Mouse (Mus musculus) MEL (cell line): ENCODE data around the gene Tspan14. TPM values are rescaled to one million over a fixed set of nuclear protein-coding genes. Genes with fewer than 3 reads are reported as not detected.
A peak's percentile ranks its signal among the peaks of the same experiment; 100 is the strongest.

Source experiments
- DNase-seq: peaks from one replicate; pipeline ENCODE4 v3.0.0; 2011; ENCODE audit warnings: low read depth, low spot score
- H3K27ac ChIP-seq: 2 replicates; pipeline ENCODE4 v1.5.1; 2012; ENCODE audit warnings: low read depth, mild to moderate bottlenecking, control low read depth, low read length, moderate library complexity; ENCODE audit not compliant: control insufficient read depth
- H3K27me3 ChIP-seq, 2 experiments: fragments of 150-350 bp in 1 of 2; sonication (generic) in 1 of 2; 2 replicates each; pipeline ENCODE4 v1.6.1; 2012; ENCODE audit warnings: low read length in 2 of 2, mild to moderate bottlenecking in 2 of 2, improper control_type of control experiment in 1 of 2, moderate library complexity in 1 of 2; ENCODE audit not compliant: insufficient read depth in 2 of 2, control insufficient read depth in 1 of 2
- H3K36me3 ChIP-seq, 2 experiments: 2 replicates each; pipeline ENCODE4 v1.6.1; 2012 to 2014; ENCODE audit warnings: low read length in 2 of 2, improper control_type of control experiment in 1 of 2, inconsistent platforms in 1 of 2, mild to moderate bottlenecking in 1 of 2; ENCODE audit not compliant: insufficient read depth in 2 of 2, control insufficient read depth in 1 of 2
- H3K4me1 ChIP-seq, 2 experiments: fragments of 150-350 bp in 1 of 2; sonication (generic) in 1 of 2; 2 replicates each; pipeline ENCODE4 v1.6.1; 2012; ENCODE audit warnings: low read length in 2 of 2, improper control_type of control experiment in 1 of 2, mild to moderate bottlenecking in 1 of 2; ENCODE audit not compliant: insufficient read depth in 2 of 2, control insufficient read depth in 1 of 2
- H3K4me3 ChIP-seq, 2 experiments: fragments of 150-350 bp in 1 of 2; sonication (generic) in 1 of 2; 2 replicates each; pipeline ENCODE4 v1.5.1; 2012; ENCODE audit warnings: low read depth in 2 of 2, low read length in 2 of 2, mild to moderate bottlenecking in 2 of 2, moderate library complexity in 2 of 2, control low read depth in 1 of 2, improper control_type of control experiment in 1 of 2; ENCODE audit not compliant: control insufficient read depth in 1 of 2, insufficient read depth in 1 of 2
- H3K79me2 ChIP-seq: 2 replicates; pipeline ENCODE4 v1.6.1; 2012; ENCODE audit warnings: mild to moderate bottlenecking, low read length, moderate library complexity; ENCODE audit not compliant: control insufficient read depth, poor library complexity, insufficient read depth
- H3K9ac ChIP-seq: 2 replicates; pipeline ENCODE4 v1.6.1; 2012; ENCODE audit warnings: low read depth, mild to moderate bottlenecking, control low read depth, low read length, moderate library complexity; ENCODE audit not compliant: control insufficient read depth, poor library complexity, severe bottlenecking
- H3K9me3 ChIP-seq: fragments of 150-350 bp; sonication (generic); replicated peaks from 2 replicates; pipeline ENCODE4 v1.6.1; 2012; ENCODE audit warnings: mild to moderate bottlenecking, low read length, improper control_type of control experiment, moderate library complexity; ENCODE audit not compliant: insufficient read depth
- EP300 ChIP-seq, 2 experiments: IDR thresholded peaks; 2 replicates each; pipeline ENCODE4 v1.6.1; 2011; ENCODE audit warnings: improper control_type of control experiment in 2 of 2, low read length in 2 of 2, low read depth in 1 of 2, mild to moderate bottlenecking in 1 of 2
- ETS1 ChIP-seq: IDR thresholded peaks from 2 replicates; pipeline ENCODE4 v1.6.1; 2012; ENCODE audit warnings: low read depth, mild to moderate bottlenecking, inconsistent platforms, low read length, improper control_type of control experiment, moderate library complexity
- GABPA ChIP-seq: IDR thresholded peaks from 2 replicates; pipeline ENCODE4 v1.6.1; 2012; ENCODE audit warnings: low read depth, mild to moderate bottlenecking, inconsistent platforms, low read length, improper control_type of control experiment, moderate library complexity
- GATA1 ChIP-seq: IDR thresholded peaks from 2 replicates; pipeline ENCODE4 v1.6.1; 2011; ENCODE audit warnings: low read depth, low read length, improper control_type of control experiment
- MAZ ChIP-seq: IDR thresholded peaks from 2 replicates; pipeline ENCODE4 v1.6.1; 2012; ENCODE audit warnings: low read depth, mild to moderate bottlenecking, inconsistent platforms, low read length, improper control_type of control experiment
- MEF2A ChIP-seq: IDR thresholded peaks from 2 replicates; pipeline ENCODE4 v1.6.1; 2014; ENCODE audit warnings: low read depth, mild to moderate bottlenecking, inconsistent platforms, low read length, improper control_type of control experiment; ENCODE audit not compliant: poor library complexity, insufficient replicate concordance, severe bottlenecking; ENCODE audit errors: extremely low read depth
- MYC ChIP-seq: IDR thresholded peaks from 2 replicates; pipeline ENCODE4 v1.6.1; 2011; ENCODE audit warnings: low read depth, mild to moderate bottlenecking, low read length, improper control_type of control experiment, moderate library complexity
- NELFE ChIP-seq: IDR thresholded peaks from 2 replicates; pipeline ENCODE4 v1.6.1; 2011; ENCODE audit warnings: low read depth, low read length, improper control_type of control experiment
- RCOR1 ChIP-seq: IDR thresholded peaks from 2 replicates; pipeline ENCODE4 v1.6.1; 2012; ENCODE audit warnings: low read depth, mild to moderate bottlenecking, inconsistent platforms, low read length, improper control_type of control experiment
- SIN3A ChIP-seq: IDR thresholded peaks from 2 replicates; pipeline ENCODE4 v1.6.1; 2012; ENCODE audit warnings: low read length, improper control_type of control experiment, inconsistent platforms
- SMC3 ChIP-seq: IDR thresholded peaks from 2 replicates; pipeline ENCODE4 v1.6.1; 2011; ENCODE audit warnings: low read depth, low read length, improper control_type of control experiment
- TAL1 ChIP-seq: IDR thresholded peaks from 2 replicates; pipeline ENCODE4 v1.6.1; 2012; ENCODE audit warnings: mild to moderate bottlenecking, inconsistent platforms, low read length, moderate library complexity, mixed read lengths
- TCF12 ChIP-seq: IDR thresholded peaks from 2 replicates; pipeline ENCODE4 v1.6.1; 2014; ENCODE audit warnings: low read depth, mild to moderate bottlenecking, inconsistent platforms, low read length, improper control_type of control experiment, moderate library complexity
- UBTF ChIP-seq: IDR thresholded peaks from 2 replicates; pipeline ENCODE4 v1.6.1; 2012; ENCODE audit warnings: low read depth, mild to moderate bottlenecking, inconsistent platforms, low read length, improper control_type of control experiment, moderate library complexity, borderline replicate concordance; ENCODE audit not compliant: insufficient read depth
- USF2 ChIP-seq, 2 experiments: IDR thresholded peaks; 2 replicates each; pipeline ENCODE4 v1.6.1; 2011 to 2012; ENCODE audit warnings: improper control_type of control experiment in 2 of 2, low read length in 2 of 2, borderline replicate concordance in 1 of 2, inconsistent platforms in 1 of 2, low read depth in 1 of 2, mild to moderate bottlenecking in 1 of 2; ENCODE audit not compliant: insufficient read depth in 1 of 2
- ZKSCAN1 ChIP-seq: IDR thresholded peaks from 2 replicates; pipeline ENCODE4 v1.6.1; 2012; ENCODE audit warnings: low read depth, mild to moderate bottlenecking, inconsistent platforms, low read length, improper control_type of control experiment, moderate library complexity
- ZNF384 ChIP-seq: IDR thresholded peaks from 2 replicates; pipeline ENCODE4 v1.6.1; 2012; ENCODE audit warnings: low read depth, mild to moderate bottlenecking, inconsistent platforms, low read length, improper control_type of control experiment
- polyA plus RNA-seq, 2 experiments: library from polyadenylated mRNA; stranded (reverse) in 1 of 2; unstranded in 1 of 2; fragments of >175 nt in 1 of 2; fragments of >200 nt in 1 of 2; gene quantifications; 2 replicates each; pipeline versions ENCODE4 v1.2.1 to v1.2.4; 2012; ENCODE audit warnings: low replicate concordance in 2 of 2, low read depth in 1 of 2; ENCODE audit not compliant: insufficient read length in 2 of 2, insufficient read depth in 1 of 2, missing spikeins in 1 of 2
- total RNA-seq: library from RNA; depleted of rRNA; stranded (reverse); fragments of 300-350 nt; gene quantifications from 2 replicates; pipeline ENCODE4 v1.2.3, GENCODE M21; 2012

Gene Tspan14
- total and polyA plus RNA-seq, 3 experiments = 24.8 to 29.9 TPM; not detected in 1

DNA sequence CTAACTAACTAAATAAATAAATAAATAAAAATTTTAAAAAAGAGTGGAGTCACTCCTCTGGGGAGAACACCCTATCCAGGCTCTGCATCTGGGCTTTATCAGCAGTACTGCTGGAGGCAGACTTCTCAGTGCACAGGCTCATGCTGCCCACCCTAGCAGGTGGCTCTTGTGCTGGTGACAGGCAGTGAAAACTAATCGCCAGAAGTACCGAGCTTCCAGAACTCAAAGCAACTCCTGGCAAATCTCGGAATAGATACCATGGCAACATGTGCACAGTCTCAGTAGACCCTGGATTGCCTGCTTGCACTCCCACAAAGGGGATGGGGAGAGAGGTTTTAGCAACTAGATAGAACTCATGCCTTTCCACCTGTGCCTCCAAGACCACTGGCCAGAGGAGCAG, 40.3 kb upstream of the Tspan14 start:
- no peak overlapping the region for H3K4me3 ChIP-seq
- H3K36me3 ChIP-seq = peaks cover 0 to 26% of the 10 kb centered on the region in 2 experiments; a peak in 2 of 4 replicates
- no peaks in the 10 kb centered on the region for H3K27me3 ChIP-seq
- H3K4me1 ChIP-seq = peaks cover 19 to 29% of the 10 kb centered on the region in 2 experiments
- H3K9ac ChIP-seq = no peak overlapping the region
- H3K27ac ChIP-seq = no peak overlapping the region
- peak; percentile 52 for DNase-seq
- TF ChIP-seq MAZ = no peak
- 0 out of 2 replicates have a peak, but pooled peaks have one; percentile 24 for TF ChIP-seq RCOR1
- peak; percentile 87 for TF ChIP-seq TCF12
- TF ChIP-seq TAL1 = peak; percentile 59
- no peak for TF ChIP-seq UBTF
- TF ChIP-seq EP300 (IDR thresholded peaks at IDR 0.05; ENCODE audit: low read depth in 1 of 2, low read length in 2 of 2) = peak; percentile 37 to 71; a peak in 3 of 4 replicates
- peak; percentile 35; the same call in 1 of the 2 replicates for TF ChIP-seq SIN3A
- peak; percentile 63 for TF ChIP-seq ETS1
- peak; percentile 61 for TF ChIP-seq GATA1
- H3K9me3 ChIP-seq = no peaks in the 10 kb centered on the region
- H3K79me2 ChIP-seq = no peaks in the 10 kb centered on the region

DNA sequence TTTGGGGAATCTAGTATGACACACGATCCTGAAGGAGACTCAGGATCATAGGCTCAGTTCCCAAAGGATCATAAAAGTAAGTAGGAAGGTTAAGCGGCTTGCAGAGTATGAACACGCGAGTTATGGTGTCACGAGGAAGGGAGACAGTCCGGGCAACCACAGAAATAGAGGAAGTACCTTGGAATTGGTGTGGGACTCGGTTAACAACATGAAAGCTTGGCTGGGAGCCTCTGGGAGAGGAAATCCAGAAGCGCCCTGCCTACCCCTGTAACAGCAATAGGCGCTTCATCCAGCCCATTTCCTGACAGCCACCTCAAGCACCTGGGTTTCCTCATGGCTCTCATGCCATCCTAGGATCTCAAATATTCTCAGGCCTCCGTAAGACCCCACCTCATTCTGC, 39.7 kb upstream of the Tspan14 start:
- Histone ChIP-seq H3K27me3 (no peaks in the 10 kb centered on the region), H3K9ac (no peak overlapping the region), H3K36me3 (peaks cover 0 to 26% of the 10 kb centered on the region in 2 experiments; a peak in 2 of 4 replicates), H3K27ac (no peak overlapping the region), H3K79me2 (no peaks in the 10 kb centered on the region), H3K4me1 (peaks cover 19 to 29% of the 10 kb centered on the region in 2 experiments), H3K9me3 (no peaks in the 10 kb centered on the region), H3K4me3 (no peak overlapping the region)
- TF ChIP-seq SMC3 = no peak
- no peak for TF ChIP-seq NELFE
- no peak for TF ChIP-seq ZNF384
- TF ChIP-seq GATA1 = no peak
- no peak for TF ChIP-seq GABPA
- no peak for TF ChIP-seq TAL1
- no peak for TF ChIP-seq ZKSCAN1
- no peak for TF ChIP-seq MEF2A
- TF ChIP-seq USF2 (IDR thresholded peaks at IDR 0.05; ENCODE audit: borderline replicate concordance in 1 of 2, insufficient read depth in 1 of 2, low read depth in 1 of 2, low read length in 2 of 2) = no peak
- no peak for TF ChIP-seq MYC
- DNase-seq = peak; percentile 44
